Mouse (Mus musculus): ENCODE data around the gene Epb41l1.
"Not testable (repeated sequence)": the region's sequence is repeated elsewhere in the genome, so short reads cannot be mapped to it uniquely, and the experiment has no call there.

DNA sequence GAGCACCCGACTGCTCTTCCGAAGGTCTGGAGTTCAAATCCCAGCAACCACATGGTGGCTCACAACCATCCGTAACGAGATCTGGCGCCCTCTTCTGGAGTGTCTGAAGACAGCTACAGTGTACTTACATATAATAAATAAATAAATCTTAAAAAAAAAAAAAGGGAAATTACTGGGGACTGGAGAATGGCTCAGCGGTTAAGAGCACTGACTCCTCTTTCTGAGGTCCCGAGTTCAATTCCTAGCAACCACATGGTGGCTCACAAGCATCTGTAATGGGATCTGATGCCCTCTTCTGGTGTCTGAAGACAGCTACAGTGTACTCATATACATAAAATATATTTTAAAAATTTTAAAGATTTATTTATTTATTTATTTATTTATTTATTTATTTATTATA lies 9.4 kb upstream of the Epb41l1 start:
- TF ChIP-seq CTCF (IDR thresholded peaks at IDR 0.05; ENCODE audit: extremely low read depth, insufficient read length, insufficient replicate concordance, low read depth, low read length); POLR2A (IDR thresholded peaks at IDR 0.05; ENCODE audit: low read depth, low read length): not testable (repeated sequence)

All from small intestine, adult 2 months (tissue).